Mouse (Mus musculus) adrenal gland, adult 8-10 months (tissue): Measurements from ENCODE around the gene Rhd. TPM values are rescaled to one million over a fixed set of nuclear protein-coding genes. Genes with fewer than 3 reads are reported as not detected.

ENCODE experiments used
- DNase-seq: peaks from one replicate; pipeline ENCODE4 v3.0.0; 2022
- total RNA-seq, 4 experiments: library from RNA; stranded (reverse); gene quantifications; 2 replicates each; pipeline ENCODE4 v1.2.4; 2022

Gene Rhd
- total RNA-seq, 4 experiments from 2014 or later = 0.84 to 1.1 TPM; not detected in 2

GRCm38 (mm10) chr4:134937240-134938176 is 73.2 kb downstream of the Rhd start:
- no peak for DNase-seq

- no peak for DNase-seq
These were observed 75.6 kb downstream of the Rhd start for GRCm38 (mm10) chr4:134939900-134940299.

DNA sequence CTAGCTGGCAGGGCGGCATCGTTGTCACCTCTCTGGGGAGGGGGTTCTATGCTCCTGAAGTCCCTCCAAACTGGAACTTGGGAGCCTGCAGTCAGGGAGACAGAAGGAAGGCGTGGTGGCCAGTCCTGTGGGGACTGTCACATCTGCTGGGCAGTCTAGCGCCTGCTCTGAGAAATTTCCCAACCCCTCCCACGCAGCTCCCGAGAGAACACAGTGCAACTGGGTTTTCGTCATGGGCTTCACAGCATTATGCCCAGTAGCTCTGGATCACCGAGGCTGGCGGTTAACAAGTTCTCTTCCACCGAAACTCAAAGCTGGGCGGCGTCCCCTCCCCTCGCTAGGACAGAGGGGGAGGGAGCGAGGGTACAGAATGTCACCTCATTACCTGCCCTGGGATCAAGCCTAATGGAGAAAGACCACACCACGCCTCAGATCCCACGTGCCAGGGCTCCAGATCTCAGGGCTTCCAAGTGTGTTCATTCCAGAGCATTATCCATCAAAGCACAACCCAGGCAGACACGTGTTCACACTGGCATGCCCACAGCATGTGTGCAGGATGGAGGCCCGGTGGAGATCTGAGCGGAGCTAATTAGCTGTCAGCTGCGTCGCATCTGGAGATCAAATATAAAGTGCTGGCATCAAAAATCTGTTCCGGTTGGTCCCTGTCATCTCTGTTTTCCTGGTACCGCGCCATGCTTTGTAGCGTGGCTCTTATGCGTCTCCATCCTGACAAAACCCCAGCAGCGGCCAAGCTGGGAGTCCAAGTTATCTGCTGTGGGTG is 79.6 kb downstream of the Rhd start:
- DNase-seq = no peak

Other genes with a start within 250 kb of the Rhd start
- gene Man1c1, start 160.2 kb upstream of the Rhd start, total RNA-seq = 10 to 100 TPM; 15.3 to 41.3 (median 29.9) TPM
- gene Ldlrap1, start 96.5 kb upstream of the Rhd start, total RNA-seq = 10 to 100 TPM; 46.7 to 49.4 (median 48.4) TPM
- 10 to 100 TPM; 36.2 to 51.0 (median 47.8) TPM for gene Maco1, start 11.2 kb upstream of the Rhd start, total RNA-seq
- 100 to 1,000 TPM; 200 to 410 (median 314) TPM for gene Tmem50a, start 50.5 kb downstream of the Rhd start, total RNA-seq
- gene Rsrp1, start 59.1 kb downstream of the Rhd start, total RNA-seq = 100 to 1,000 TPM; 450 to 493 (median 461) TPM
- 100 to 1,000 TPM in 1 of 4 experiments, 10 to 100 TPM in 3; 80.6 to 102 (median 92.5) TPM for gene Syf2, start 66.4 kb downstream of the Rhd start, total RNA-seq